Mouse (Mus musculus): ENCODE data around the gene Cul9. TPM values are rescaled to one million over a fixed set of nuclear protein-coding genes. Genes with fewer than 3 reads are reported as not detected.
A peak's percentile ranks its signal among the peaks of the same experiment; 100 is the strongest.
"Not testable (repeated sequence)": the region's sequence is repeated elsewhere in the genome, so short reads cannot be mapped to it uniquely, and the experiment has no call there.

Cul9 gene
- polyA plus RNA-seq, 1 experiment from 2014 or later = 3.7 TPM

- not testable (repeated sequence) for DNase-seq (ENCODE audit: low spot score); H3K9me3 ChIP-seq (replicated peaks; ENCODE audit: control insufficient read depth, low read length); H3K27ac ChIP-seq (replicated peaks; ENCODE audit: low read depth, low read length); H3K27me3 ChIP-seq (ENCODE audit: control insufficient read depth, insufficient read depth, low read length); ATAC-seq (replicated peaks; ENCODE audit: insufficient number of reproducible peaks, low FRiP score, low TSS enrichment, low read depth); H3K36me3 ChIP-seq (replicated peaks; ENCODE audit: control insufficient read depth, insufficient read depth, low read depth, low read length); H3K4me3 ChIP-seq (ENCODE audit: low read depth, low read length)
- peak overlapping the region; percentile 76 for H3K4me2 ChIP-seq (ENCODE audit: low read depth, low read length)
- peaks cover 12% of the 10 kb centered on the region for H3K4me1 ChIP-seq (ENCODE audit: control insufficient read depth, insufficient read depth, low read length)
- peak overlapping the region; percentile 74 for H3K9ac ChIP-seq (replicated peaks; ENCODE audit: low read length)
These were observed 11.1 kb upstream of the Cul9 start for GRCm38 (mm10) chr17:46557321-46557720.

GRCm38 (mm10) chr17:46556584-46556945 lies 10.4 kb upstream of the Cul9 start:
- Histone ChIP-seq H3K27me3 (ENCODE audit: control insufficient read depth, insufficient read depth, low read length) (no peaks in the 10 kb centered on the region), H3K4me2 (ENCODE audit: low read depth, low read length) (peak overlapping the region; percentile 76), H3K27ac (replicated peaks; ENCODE audit: low read depth, low read length) (peak overlapping the region; percentile 85), H3K9me3 (replicated peaks; ENCODE audit: control insufficient read depth, low read length) (no peaks in the 10 kb centered on the region), H3K4me1 (ENCODE audit: control insufficient read depth, insufficient read depth, low read length) (peaks cover 12% of the 10 kb centered on the region), H3K9ac (replicated peaks; ENCODE audit: low read length) (peak overlapping the region; percentile 74), H3K36me3 (replicated peaks; ENCODE audit: control insufficient read depth, insufficient read depth, low read depth, low read length) (peaks cover under 1% of the 10 kb centered on the region; the same call in 1 of the 2 replicates), H3K4me3 (ENCODE audit: low read depth, low read length) (peak overlapping the region; percentile 99)
- WGBS = 0% methylated on average over 11 of the region's 11 CpGs
- DNase-seq (ENCODE audit: low spot score) (peak; percentile 61), ATAC-seq (replicated peaks; ENCODE audit: insufficient number of reproducible peaks, low FRiP score, low TSS enrichment, low read depth) (no peak; the same call in 1 of the 2 replicates)

- Histone ChIP-seq H3K27ac (replicated peaks; ENCODE audit: low read depth, low read length) (peak within 1 kb of the TSS; percentile 85), H3K9ac (replicated peaks; ENCODE audit: low read length) (peak within 1 kb of the TSS; percentile 97), H3K9me3 (replicated peaks; ENCODE audit: control insufficient read depth, low read length) (no peaks in the 10 kb centered on the region), H3K4me3 (ENCODE audit: low read depth, low read length) (peak within 1 kb of the TSS; percentile 99), H3K4me2 (ENCODE audit: low read depth, low read length) (peak within 1 kb of the TSS; percentile 87), H3K27me3 (ENCODE audit: control insufficient read depth, insufficient read depth, low read length) (no peaks in the 10 kb centered on the region), H3K36me3 (replicated peaks; ENCODE audit: control insufficient read depth, insufficient read depth, low read depth, low read length) (peaks cover 3% of the 10 kb centered on the region), H3K4me1 (ENCODE audit: control insufficient read depth, insufficient read depth, low read length) (peaks cover 12% of the 10 kb centered on the region)
- ATAC-seq (replicated peaks; ENCODE audit: insufficient number of reproducible peaks, low FRiP score, low TSS enrichment, low read depth) (peak; percentile 90), DNase-seq (ENCODE audit: low spot score) (peak; percentile 99)
- under 1% methylated on average over 63 of the region's 87 CpGs for WGBS
These were observed 9.7 kb upstream of the Cul9 start, which contains the start of gene Srf for GRCm38 (mm10) chr17:46555673-46556583. Gene Srf, minus strand, starts transcription at chr17:46556175.

GRCm38 (mm10) chr17:46554977-46555672 lies 8.9 kb upstream of the Cul9 start:
- DNase-seq (ENCODE audit: low spot score) (peak; percentile 53), ATAC-seq (replicated peaks; ENCODE audit: insufficient number of reproducible peaks, low FRiP score, low TSS enrichment, low read depth) (0 out of 2 replicates have a peak, but pooled peaks have one; percentile 1)
- Histone ChIP-seq H3K9ac (replicated peaks; ENCODE audit: low read length) (peak overlapping the region; percentile 97), H3K4me3 (ENCODE audit: low read depth, low read length) (peak overlapping the region; percentile 99), H3K4me1 (ENCODE audit: control insufficient read depth, insufficient read depth, low read length) (peaks cover 12% of the 10 kb centered on the region), H3K36me3 (replicated peaks; ENCODE audit: control insufficient read depth, insufficient read depth, low read depth, low read length) (peaks cover 3% of the 10 kb centered on the region), H3K27ac (replicated peaks; ENCODE audit: low read depth, low read length) (peak overlapping the region; percentile 83), H3K27me3 (ENCODE audit: control insufficient read depth, insufficient read depth, low read length) (no peaks in the 10 kb centered on the region), H3K9me3 (replicated peaks; ENCODE audit: control insufficient read depth, low read length) (no peaks in the 10 kb centered on the region), H3K4me2 (ENCODE audit: low read depth, low read length) (peak overlapping the region; percentile 87)
- WGBS = under 1% methylated on average over 69 of the region's 75 CpGs

GRCm38 (mm10) chr17:46554646-46554976 lies 8.4 kb upstream of the Cul9 start:
- Histone ChIP-seq H3K9ac (replicated peaks; ENCODE audit: low read length) (peak overlapping the region; percentile 97), H3K4me1 (ENCODE audit: control insufficient read depth, insufficient read depth, low read length) (peaks cover 12% of the 10 kb centered on the region), H3K27me3 (ENCODE audit: control insufficient read depth, insufficient read depth, low read length) (no peaks in the 10 kb centered on the region), H3K9me3 (replicated peaks; ENCODE audit: control insufficient read depth, low read length) (no peaks in the 10 kb centered on the region), H3K4me2 (ENCODE audit: low read depth, low read length) (peak overlapping the region; percentile 87), H3K4me3 (ENCODE audit: low read depth, low read length) (peak overlapping the region; percentile 99), H3K36me3 (replicated peaks; ENCODE audit: control insufficient read depth, insufficient read depth, low read depth, low read length) (peaks cover 7% of the 10 kb centered on the region), H3K27ac (replicated peaks; ENCODE audit: low read depth, low read length) (no peak overlapping the region)
- peak; percentile 35 for DNase-seq (ENCODE audit: low spot score)
- 0% methylated on average over 11 of the region's 11 CpGs for WGBS
- ATAC-seq (replicated peaks; ENCODE audit: insufficient number of reproducible peaks, low FRiP score, low TSS enrichment, low read depth) = no peak

GRCm38 (mm10) chr17:46553926-46554325 lies 7.7 kb upstream of the Cul9 start:
- no peaks in the 10 kb centered on the region for H3K27me3 ChIP-seq (ENCODE audit: control insufficient read depth, insufficient read depth, low read length)
- WGBS = 72% methylated on average over 3 of the region's 3 CpGs
- H3K4me1 ChIP-seq (ENCODE audit: control insufficient read depth, insufficient read depth, low read length) = peaks cover 12% of the 10 kb centered on the region
- H3K9me3 ChIP-seq (replicated peaks; ENCODE audit: control insufficient read depth, low read length) = no peaks in the 10 kb centered on the region
- DNase-seq (ENCODE audit: low spot score) (no peak), ATAC-seq (replicated peaks; ENCODE audit: insufficient number of reproducible peaks, low FRiP score, low TSS enrichment, low read depth) (no peak)
- no peak overlapping the region for H3K27ac ChIP-seq (replicated peaks; ENCODE audit: low read depth, low read length)
- H3K9ac ChIP-seq (replicated peaks; ENCODE audit: low read length) = peak overlapping the region; percentile 97
- H3K4me3 ChIP-seq (ENCODE audit: low read depth, low read length) = peak overlapping the region; percentile 99
- H3K36me3 ChIP-seq (replicated peaks; ENCODE audit: control insufficient read depth, insufficient read depth, low read depth, low read length) = peaks cover 7% of the 10 kb centered on the region
- peak overlapping the region; percentile 87 for H3K4me2 ChIP-seq (ENCODE audit: low read depth, low read length)

GRCm38 (mm10) chr17:46553469-46553868 lies 7.3 kb upstream of the Cul9 start:
- Histone ChIP-seq H3K4me3 (ENCODE audit: low read depth, low read length) (peak overlapping the region; percentile 99), H3K27ac (replicated peaks; ENCODE audit: low read depth, low read length) (0 out of 2 replicates have a peak overlapping the region, but pooled peaks have one; percentile 20), H3K9me3 (replicated peaks; ENCODE audit: control insufficient read depth, low read length) (no peaks in the 10 kb centered on the region), H3K27me3 (ENCODE audit: control insufficient read depth, insufficient read depth, low read length) (no peaks in the 10 kb centered on the region), H3K4me2 (ENCODE audit: low read depth, low read length) (peak overlapping the region; percentile 87), H3K9ac (replicated peaks; ENCODE audit: low read length) (peak overlapping the region; percentile 23), H3K4me1 (ENCODE audit: control insufficient read depth, insufficient read depth, low read length) (peaks cover 12% of the 10 kb centered on the region), H3K36me3 (replicated peaks; ENCODE audit: control insufficient read depth, insufficient read depth, low read depth, low read length) (peaks cover 10% of the 10 kb centered on the region)
- ATAC-seq (replicated peaks; ENCODE audit: insufficient number of reproducible peaks, low FRiP score, low TSS enrichment, low read depth) (no peak), DNase-seq (ENCODE audit: low spot score) (no peak)
- 37% methylated on average over 11 of the region's 11 CpGs for WGBS
